Mouse (Mus musculus): ENCODE data around the gene Crhbp. TPM values are rescaled to one million over a fixed set of nuclear protein-coding genes. Genes with fewer than 3 reads are reported as not detected.
A peak's percentile ranks its signal among the peaks of the same experiment; 100 is the strongest.

Crhbp gene
- polyA plus RNA-seq, 1 experiment from 2014 or later, result not detected

DNA sequence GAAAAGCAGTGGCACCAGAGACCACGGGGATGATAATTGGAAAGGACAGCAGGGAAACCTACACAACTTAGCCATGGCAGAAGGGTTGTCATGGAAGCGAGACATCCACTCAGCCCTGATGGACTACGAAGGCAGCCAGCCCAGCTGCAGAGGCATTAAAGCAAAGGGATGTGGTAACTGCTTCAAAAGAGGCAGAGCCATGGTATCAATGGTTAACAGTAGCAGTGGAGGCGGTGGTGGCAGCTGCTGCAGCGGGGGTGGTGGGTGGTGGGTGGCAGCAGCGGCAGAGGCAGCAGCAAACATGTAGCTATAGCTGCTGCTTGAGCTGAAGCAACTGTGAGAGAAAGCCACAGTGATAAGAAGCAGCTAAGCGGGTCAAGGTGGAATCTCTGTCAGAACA is 51.5 kb downstream of the Crhbp start:
- H3K27me3 ChIP-seq (ENCODE audit: control insufficient read depth, insufficient read depth, low read length), result no peaks in the 10 kb centered on the region
- WGBS (ENCODE audit: insufficient replicate concordance), result 78% methylated on average over 7 of the region's 7 CpGs
- H3K36me3 ChIP-seq (ENCODE audit: control insufficient read depth, insufficient read depth, low read length), result no peaks in the 10 kb centered on the region
- H3K9ac ChIP-seq (ENCODE audit: low read depth, low read length), result no peak overlapping the region
- ATAC-seq (replicated peaks; ENCODE audit: insufficient number of reproducible peaks, low FRiP score, low TSS enrichment), result no peak
- 0 out of 2 replicates have a peak, but pooled peaks cover 2% of the 10 kb centered on the region for H3K4me1 ChIP-seq (ENCODE audit: control insufficient read depth, insufficient read depth, low read length)
- no peak overlapping the region for H3K4me3 ChIP-seq (ENCODE audit: low read depth, low read length)
- H3K27ac ChIP-seq (ENCODE audit: low read depth, low read length), result no peak overlapping the region
- H3K4me2 ChIP-seq, result no peak overlapping the region
- H3K9me3 ChIP-seq (replicated peaks; ENCODE audit: control insufficient read depth, low read length), result peaks cover 3% of the 10 kb centered on the region; the same call in 1 of the 2 replicates

DNA sequence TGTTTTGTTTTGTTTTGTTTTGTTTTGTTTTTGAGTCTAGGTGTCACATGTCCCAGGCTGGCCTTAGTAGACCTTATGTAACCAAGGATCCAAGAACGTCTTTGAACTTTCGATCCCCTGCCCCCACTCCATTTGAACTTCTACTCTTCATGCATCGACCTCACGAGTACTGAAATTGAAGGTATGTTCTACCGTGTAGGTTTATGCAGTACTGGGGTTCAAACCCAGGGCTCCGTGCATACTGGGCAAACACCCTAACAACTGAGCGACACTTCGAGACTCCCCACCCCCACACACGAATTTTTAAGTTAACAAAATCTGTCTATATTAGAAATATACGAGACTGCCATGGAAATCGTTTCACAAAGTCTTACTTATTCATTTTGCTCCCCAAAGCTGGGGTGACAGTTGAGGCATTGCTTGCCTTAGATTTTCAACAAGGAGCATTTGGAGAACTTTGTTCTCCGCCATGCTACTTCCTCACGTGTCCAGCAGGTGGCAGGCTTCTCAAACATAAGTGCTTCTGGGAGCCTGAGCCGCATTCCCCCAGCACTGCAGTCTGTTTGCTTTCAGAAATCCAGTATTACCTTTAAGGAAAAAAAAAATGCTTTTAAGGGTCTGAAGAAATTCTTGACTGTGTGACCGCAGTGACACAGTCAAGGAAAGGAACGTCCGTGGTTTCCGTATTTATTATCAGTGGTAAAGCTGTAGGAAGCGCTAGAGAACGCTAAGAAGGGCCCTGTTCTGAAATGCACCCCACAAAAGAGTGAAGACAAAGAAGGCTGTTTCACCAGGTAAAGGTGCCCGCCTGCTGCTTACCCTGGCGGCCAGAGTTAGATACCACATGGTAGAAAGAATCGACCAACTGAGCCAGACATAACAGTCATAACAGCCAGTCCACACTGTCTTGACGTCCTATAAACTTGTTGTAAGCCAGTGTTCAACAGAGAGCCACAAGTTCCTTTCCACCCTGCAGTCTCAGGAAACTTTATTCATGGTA is 54.6 kb downstream of the Crhbp start:
- Histone ChIP-seq H3K4me1 (ENCODE audit: control insufficient read depth, insufficient read depth, low read length) (0 out of 2 replicates have a peak, but pooled peaks cover 2% of the 10 kb centered on the region), H3K4me3 (ENCODE audit: low read depth, low read length) (no peak overlapping the region), H3K9ac (ENCODE audit: low read depth, low read length) (peak overlapping the region; percentile 6; the same call in 1 of the 2 replicates), H3K4me2 (no peak overlapping the region), H3K36me3 (ENCODE audit: control insufficient read depth, insufficient read depth, low read length) (no peaks in the 10 kb centered on the region), H3K9me3 (replicated peaks; ENCODE audit: control insufficient read depth, low read length) (0 out of 2 replicates have a peak, but pooled peaks cover 1% of the 10 kb centered on the region), H3K27ac (ENCODE audit: low read depth, low read length) (no peak overlapping the region), H3K27me3 (ENCODE audit: control insufficient read depth, insufficient read depth, low read length) (no peaks in the 10 kb centered on the region)
- ATAC-seq (replicated peaks; ENCODE audit: insufficient number of reproducible peaks, low FRiP score, low TSS enrichment), result no peak
- 31% methylated on average over 24 of the region's 24 CpGs for WGBS (ENCODE audit: insufficient replicate concordance)

DNA sequence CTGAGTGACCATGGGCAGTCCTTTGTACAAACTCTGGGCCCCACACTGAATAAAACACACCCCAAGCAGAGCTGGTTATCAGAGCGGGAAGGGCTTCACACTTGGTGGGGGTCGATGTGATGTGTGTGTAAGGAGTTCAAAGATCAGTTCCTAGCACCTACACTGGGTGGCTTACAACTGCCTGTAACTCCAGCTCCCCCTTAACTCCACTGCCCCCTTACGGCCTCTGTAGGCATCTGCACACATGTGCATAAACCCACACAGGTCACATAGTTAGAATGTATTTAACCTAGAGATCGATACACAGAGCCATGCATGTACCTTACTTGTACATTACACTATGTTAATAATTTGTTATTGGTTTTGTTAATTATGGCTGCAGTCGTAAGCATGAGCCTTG is 56.5 kb downstream of the Crhbp start:
- Histone ChIP-seq H3K4me1 (ENCODE audit: control insufficient read depth, insufficient read depth, low read length) (0 out of 2 replicates have a peak, but pooled peaks cover 2% of the 10 kb centered on the region), H3K36me3 (ENCODE audit: control insufficient read depth, insufficient read depth, low read length) (no peaks in the 10 kb centered on the region), H3K9ac (ENCODE audit: low read depth, low read length) (no peak overlapping the region), H3K9me3 (replicated peaks; ENCODE audit: control insufficient read depth, low read length) (no peaks in the 10 kb centered on the region), H3K27me3 (ENCODE audit: control insufficient read depth, insufficient read depth, low read length) (0 out of 2 replicates have a peak, but pooled peaks cover 2% of the 10 kb centered on the region), H3K27ac (ENCODE audit: low read depth, low read length) (no peak overlapping the region), H3K4me3 (ENCODE audit: low read depth, low read length) (no peak overlapping the region), H3K4me2 (no peak overlapping the region)
- WGBS (ENCODE audit: insufficient replicate concordance), result 80% methylated on average over 5 of the region's 5 CpGs
- ATAC-seq (replicated peaks; ENCODE audit: insufficient number of reproducible peaks, low FRiP score, low TSS enrichment), result no peak

DNA sequence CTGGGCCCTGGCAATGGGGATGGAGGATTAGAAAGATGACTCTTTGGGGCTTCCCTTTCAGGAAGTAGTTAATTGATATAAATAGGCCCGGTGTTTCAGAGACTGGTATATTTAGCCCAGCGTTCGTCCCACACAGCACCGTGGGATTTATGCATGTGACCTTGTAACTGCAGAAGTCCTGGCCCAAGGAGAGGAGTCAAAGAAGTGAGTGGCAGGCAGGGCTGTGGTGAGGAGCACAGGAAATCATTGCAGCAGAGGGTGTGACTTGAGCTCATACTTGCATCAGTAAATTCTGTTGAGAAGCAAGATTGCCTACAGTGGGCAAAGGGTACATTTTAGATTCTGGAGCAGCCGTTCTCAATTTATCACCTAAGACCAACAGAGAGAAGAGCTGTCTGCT is 62.3 kb downstream of the Crhbp start:
- H3K9ac ChIP-seq (ENCODE audit: low read depth, low read length), result no peak overlapping the region
- ATAC-seq (replicated peaks; ENCODE audit: insufficient number of reproducible peaks, low FRiP score, low TSS enrichment), result no peak
- H3K4me3 ChIP-seq (ENCODE audit: low read depth, low read length), result no peak overlapping the region

More for the DNA sequence above, 62.3 kb downstream of the Crhbp start:
- no peaks in the 10 kb centered on the region for H3K36me3 ChIP-seq (ENCODE audit: control insufficient read depth, insufficient read depth, low read length)
- 50% methylated on average over 5 of the region's 5 CpGs for WGBS (ENCODE audit: insufficient replicate concordance)
- no peaks in the 10 kb centered on the region for H3K9me3 ChIP-seq (replicated peaks; ENCODE audit: control insufficient read depth, low read length)
- 0 out of 2 replicates have a peak, but pooled peaks cover 2% of the 10 kb centered on the region for H3K27me3 ChIP-seq (ENCODE audit: control insufficient read depth, insufficient read depth, low read length)
- H3K4me1 ChIP-seq (ENCODE audit: control insufficient read depth, insufficient read depth, low read length), result no peaks in the 10 kb centered on the region
- no peak overlapping the region for H3K4me2 ChIP-seq
- no peak overlapping the region for H3K27ac ChIP-seq (ENCODE audit: low read depth, low read length)

Other genes with a start within 250 kb of the Crhbp start
- 0.69 and 1.3 TPM in 2 replicates for gene Pde8b, start 194.6 kb downstream of the Crhbp start, polyA plus RNA-seq (2014; fragmentation: Nextera tagmentation; extraction: Ambion mirVana)
- 56.0 and 57.8 TPM in 2 replicates for gene Zbed3, start 121.3 kb downstream of the Crhbp start, polyA plus RNA-seq (2014; fragmentation: Nextera tagmentation; extraction: Ambion mirVana)
- gene Aggf1, start 69.6 kb downstream of the Crhbp start, polyA plus RNA-seq (2014; fragmentation: Nextera tagmentation; extraction: Ambion mirVana), result 26.5 and 30.7 TPM in 2 replicates
- gene S100z, start 33.8 kb upstream of the Crhbp start, polyA plus RNA-seq (2014; fragmentation: Nextera tagmentation; extraction: Ambion mirVana), result not detected in 2 replicates
- 0.20 TPM in 1 of 2 replicates, not detected in the other for gene F2rl1, start 80.3 kb upstream of the Crhbp start, polyA plus RNA-seq (2014; fragmentation: Nextera tagmentation; extraction: Ambion mirVana)
- 171 and 195 TPM in 2 replicates for gene F2r, start 173.6 kb upstream of the Crhbp start, polyA plus RNA-seq (2014; fragmentation: Nextera tagmentation; extraction: Ambion mirVana)